Mouse (Mus musculus): Measurements from ENCODE around the gene 2310050C09Rik. TPM values are rescaled to one million over a fixed set of nuclear protein-coding genes. Genes with fewer than 3 reads are reported as not detected.

The 2310050C09Rik gene
- polyA plus RNA-seq, 2 experiments: not detected

DNA sequence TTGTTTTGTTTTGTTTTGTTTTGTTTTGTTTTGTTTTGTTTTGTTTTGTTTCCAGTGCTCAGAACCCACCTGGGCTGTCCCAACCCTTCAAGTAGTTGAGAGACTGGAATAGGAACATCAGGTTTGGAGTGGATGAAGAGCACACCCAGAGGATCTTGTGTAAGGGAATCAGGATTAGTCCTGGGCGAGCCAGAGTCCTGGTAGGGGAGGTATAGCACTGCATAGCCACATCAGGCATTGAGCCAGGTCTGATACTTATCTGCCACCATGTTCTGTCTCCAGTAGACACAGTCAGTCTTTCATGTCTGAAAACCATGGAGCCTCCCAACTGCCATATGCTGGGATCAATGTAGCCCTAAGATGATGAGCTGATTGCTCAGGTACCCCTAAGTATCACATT, 24.5 kb upstream of the 2310050C09Rik start:
- Histone ChIP-seq H3K4me1 (replicated peaks; ENCODE audit: control insufficient read depth in 2 of 2, insufficient read depth in 2 of 2, low read length in 1 of 2) (no peaks in the 10 kb centered on the region), H3K4me3 (ENCODE audit: insufficient read depth in 1 of 2, low read depth in 2 of 2, low read length in 2 of 2) (no peak overlapping the region), H3K27ac (no peak overlapping the region), H3K36me3 (replicated peaks; ENCODE audit: control insufficient read depth, insufficient read depth, low read depth) (no peaks in the 10 kb centered on the region), H3K9ac (replicated peaks) (no peak overlapping the region), H3K4me2 (ENCODE audit: low read depth) (no peak overlapping the region), H3K27me3 (ENCODE audit: control insufficient read depth, insufficient read depth, low read length) (no peaks in the 10 kb centered on the region), H3K9me3 (ENCODE audit: control insufficient read depth, low read length) (no peaks in the 10 kb centered on the region)
- DNase-seq (ENCODE audit: low read depth in 3 of 3, low spot score in 3 of 3) (no peak), ATAC-seq (ENCODE audit: insufficient read depth) (no peak)
- WGBS (ENCODE audit: insufficient replicate concordance): 16% methylated on average over 1 of the region's 1 CpGs
- no peak for TF ChIP-seq CTCF (IDR thresholded peaks at IDR 0.05; ENCODE audit: low read depth)
- no peak for TF ChIP-seq EP300 (IDR thresholded peaks at IDR 0.05; ENCODE audit: low read depth)

DNA sequence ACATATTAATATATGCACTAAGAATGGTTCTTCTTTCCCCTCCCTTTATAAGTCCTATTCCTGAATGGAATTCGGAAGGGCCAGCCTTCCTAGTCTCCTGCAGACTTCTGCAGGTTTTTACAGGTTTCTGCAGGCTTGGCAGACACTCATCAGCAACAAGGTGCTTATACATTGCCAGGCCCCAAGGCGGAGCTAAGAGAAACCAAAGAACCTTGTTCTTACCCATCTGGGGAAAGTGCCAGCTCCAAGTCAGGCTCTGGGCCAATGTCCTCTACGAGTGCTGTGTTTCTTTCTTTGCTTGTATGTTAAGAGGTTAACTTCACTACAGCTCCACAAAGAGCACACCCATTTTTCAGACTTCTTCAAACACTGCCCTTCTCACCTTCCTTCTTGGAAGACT, 24.0 kb upstream of the 2310050C09Rik start:
- DNase-seq (ENCODE audit: low read depth in 3 of 3, low spot score in 3 of 3) (no peak), ATAC-seq (ENCODE audit: insufficient read depth) (no peak)
- no peaks in the 10 kb centered on the region for H3K9me3 ChIP-seq (ENCODE audit: control insufficient read depth, low read length)
- H3K4me1 ChIP-seq (replicated peaks; ENCODE audit: control insufficient read depth in 2 of 2, insufficient read depth in 2 of 2, low read length in 1 of 2): no peaks in the 10 kb centered on the region
- 54% methylated on average over 3 of the region's 3 CpGs for WGBS (ENCODE audit: insufficient replicate concordance)
- H3K36me3 ChIP-seq (replicated peaks; ENCODE audit: control insufficient read depth, insufficient read depth, low read depth): no peaks in the 10 kb centered on the region
- H3K27ac ChIP-seq: no peak overlapping the region
- H3K4me3 ChIP-seq (ENCODE audit: insufficient read depth in 1 of 2, low read depth in 2 of 2, low read length in 2 of 2): no peak overlapping the region
- no peak overlapping the region for H3K9ac ChIP-seq (replicated peaks)
- TF ChIP-seq CTCF (IDR thresholded peaks at IDR 0.05; ENCODE audit: low read depth) (no peak), EP300 (IDR thresholded peaks at IDR 0.05; ENCODE audit: low read depth) (no peak)
- no peaks in the 10 kb centered on the region for H3K27me3 ChIP-seq (ENCODE audit: control insufficient read depth, insufficient read depth, low read length)
- no peak overlapping the region for H3K4me2 ChIP-seq (ENCODE audit: low read depth)

DNA sequence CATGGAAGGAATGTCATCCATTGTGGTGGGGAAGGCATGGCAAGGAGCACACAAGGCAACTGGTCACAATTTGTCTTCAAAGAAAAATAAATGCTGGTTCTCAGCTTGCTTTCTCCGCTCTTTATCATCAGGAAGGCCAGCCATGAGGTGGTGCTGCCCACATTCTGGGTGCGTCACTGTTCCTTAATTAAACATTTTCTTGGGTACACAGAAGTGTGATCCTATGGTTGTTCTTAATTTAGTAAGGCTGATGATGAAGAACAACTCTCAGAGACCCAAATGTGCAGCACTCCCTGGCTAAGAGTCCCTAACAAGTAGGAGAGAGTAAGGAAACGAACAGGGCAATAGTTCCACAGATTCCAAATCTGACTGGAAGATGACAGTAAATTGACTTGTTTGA, 4.2 kb upstream of the 2310050C09Rik start:
- no peak for DNase-seq (ENCODE audit: low read depth in 3 of 3, low spot score in 3 of 3)

DNA sequence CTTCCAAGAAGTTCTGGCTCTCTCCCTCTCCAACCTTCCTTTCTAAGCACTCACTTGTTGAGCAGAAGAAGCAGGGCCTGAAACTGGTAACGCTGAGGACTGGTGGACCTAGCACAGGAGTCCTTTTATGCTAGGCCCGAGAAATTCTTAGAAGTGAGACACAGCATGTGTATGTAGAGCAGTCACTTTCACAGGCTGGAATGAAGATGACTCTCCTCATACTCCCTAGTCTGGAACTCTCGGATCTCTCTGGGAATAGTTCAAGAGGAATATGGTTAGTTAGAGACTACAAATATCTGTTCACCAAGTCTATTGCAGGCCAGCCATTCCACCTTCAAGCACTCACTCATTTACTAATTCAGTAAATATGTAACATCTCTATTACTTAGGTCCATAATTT, 18.8 kb downstream of the 2310050C09Rik start, which contains the start of gene Lce1l:
Gene Lce1l, minus strand, starts transcription at position 101 of the 400 bp plus-strand sequence.
- DNase-seq (ENCODE audit: low read depth in 3 of 3, low spot score in 3 of 3) (no peak), ATAC-seq (ENCODE audit: insufficient read depth) (no peak)
- H3K9me3 ChIP-seq (ENCODE audit: control insufficient read depth, low read length): no peaks in the 10 kb centered on the region
- no peak within 1 kb of the TSS for H3K9ac ChIP-seq (replicated peaks)
- no peaks in the 10 kb centered on the region for H3K36me3 ChIP-seq (replicated peaks; ENCODE audit: control insufficient read depth, insufficient read depth, low read depth)
- H3K4me1 ChIP-seq (replicated peaks; ENCODE audit: control insufficient read depth in 2 of 2, insufficient read depth in 2 of 2, low read length in 1 of 2): no peaks in the 10 kb centered on the region
- no peak within 1 kb of the TSS for H3K27ac ChIP-seq
- H3K27me3 ChIP-seq (ENCODE audit: control insufficient read depth, insufficient read depth, low read length): no peaks in the 10 kb centered on the region
- WGBS (ENCODE audit: insufficient replicate concordance): 57% methylated on average over 3 of the region's 3 CpGs
- TF ChIP-seq EP300 (IDR thresholded peaks at IDR 0.05; ENCODE audit: low read depth) (no peak), CTCF (IDR thresholded peaks at IDR 0.05; ENCODE audit: low read depth) (no peak)
- no peak within 1 kb of the TSS for H3K4me3 ChIP-seq (ENCODE audit: insufficient read depth in 1 of 2, low read depth in 2 of 2, low read length in 2 of 2)
- H3K4me2 ChIP-seq (ENCODE audit: low read depth): no peak within 1 kb of the TSS

More for the DNA sequence above, 4.2 kb upstream of the 2310050C09Rik start:
- no peaks in the 10 kb centered on the region for H3K36me3 ChIP-seq (replicated peaks; ENCODE audit: control insufficient read depth, insufficient read depth, low read depth)
- no peaks in the 10 kb centered on the region for H3K9me3 ChIP-seq (ENCODE audit: control insufficient read depth, low read length)
- WGBS (ENCODE audit: insufficient replicate concordance): 57% methylated on average over 3 of the region's 3 CpGs
- no peak overlapping the region for H3K4me2 ChIP-seq (ENCODE audit: low read depth)
- no peak overlapping the region for H3K4me3 ChIP-seq (ENCODE audit: insufficient read depth in 1 of 2, low read depth in 2 of 2, low read length in 2 of 2)
- no peaks in the 10 kb centered on the region for H3K27me3 ChIP-seq (ENCODE audit: control insufficient read depth, insufficient read depth, low read length)
- no peak for ATAC-seq (ENCODE audit: insufficient read depth)
- H3K4me1 ChIP-seq (replicated peaks; ENCODE audit: control insufficient read depth in 2 of 2, insufficient read depth in 2 of 2, low read length in 1 of 2): no peaks in the 10 kb centered on the region
- TF ChIP-seq EP300 (IDR thresholded peaks at IDR 0.05; ENCODE audit: low read depth): no peak
- TF ChIP-seq CTCF (IDR thresholded peaks at IDR 0.05; ENCODE audit: low read depth): no peak
- H3K27ac ChIP-seq: no peak overlapping the region
- no peak overlapping the region for H3K9ac ChIP-seq (replicated peaks)

DNA sequence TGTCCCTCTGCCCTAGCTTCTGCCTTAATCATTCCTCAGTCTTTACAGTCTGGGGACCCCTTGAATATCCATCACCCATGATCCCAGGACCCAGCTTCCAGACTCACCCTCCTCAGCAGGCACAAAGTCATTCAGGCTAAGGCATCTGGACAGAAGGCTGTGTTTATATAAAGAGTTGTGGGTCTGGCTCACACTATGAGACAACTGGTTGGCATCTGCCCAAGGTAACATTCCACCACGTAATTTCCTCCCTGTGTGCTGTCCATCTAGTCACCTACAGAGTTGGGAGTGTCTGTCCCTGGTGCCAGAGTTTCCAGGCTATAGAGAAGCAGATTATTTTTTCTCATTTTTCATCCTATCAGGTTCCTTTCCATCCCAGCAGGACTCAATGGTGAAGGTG, 42.9 kb downstream of the 2310050C09Rik start, which contains the start of gene Kprp:
Gene Kprp, minus strand, starts transcription at position 140 of the 400 bp plus-strand sequence.
- H3K9ac ChIP-seq (replicated peaks): no peak within 1 kb of the TSS
- 22% methylated on average over 1 of the region's 1 CpGs for WGBS (ENCODE audit: insufficient replicate concordance)
- no peak within 1 kb of the TSS for H3K4me3 ChIP-seq (ENCODE audit: insufficient read depth in 1 of 2, low read depth in 2 of 2, low read length in 2 of 2)
- TF ChIP-seq EP300 (IDR thresholded peaks at IDR 0.05; ENCODE audit: low read depth): no peak
- TF ChIP-seq CTCF (IDR thresholded peaks at IDR 0.05; ENCODE audit: low read depth): no peak
- H3K9me3 ChIP-seq (ENCODE audit: control insufficient read depth, low read length): no peaks in the 10 kb centered on the region
- no peak for DNase-seq (ENCODE audit: low read depth in 3 of 3, low spot score in 3 of 3)
- H3K4me2 ChIP-seq (ENCODE audit: low read depth): no peak within 1 kb of the TSS
- no peaks in the 10 kb centered on the region for H3K36me3 ChIP-seq (replicated peaks; ENCODE audit: control insufficient read depth, insufficient read depth, low read depth)
- H3K27me3 ChIP-seq (ENCODE audit: control insufficient read depth, insufficient read depth, low read length): no peaks in the 10 kb centered on the region
- no peaks in the 10 kb centered on the region for H3K4me1 ChIP-seq (replicated peaks; ENCODE audit: control insufficient read depth in 2 of 2, insufficient read depth in 2 of 2, low read length in 1 of 2)
- ATAC-seq (ENCODE audit: insufficient read depth): no peak
- H3K27ac ChIP-seq: no peak within 1 kb of the TSS
